Mouse (Mus musculus): ENCODE measurements at regions not wholly inside any gene's neighbourhood (a gene's known extent, or its start where the extent isn't known, plus 50 kb on each side); places are given as distances from the start of the nearest gene placed in this dataset.

DNA sequence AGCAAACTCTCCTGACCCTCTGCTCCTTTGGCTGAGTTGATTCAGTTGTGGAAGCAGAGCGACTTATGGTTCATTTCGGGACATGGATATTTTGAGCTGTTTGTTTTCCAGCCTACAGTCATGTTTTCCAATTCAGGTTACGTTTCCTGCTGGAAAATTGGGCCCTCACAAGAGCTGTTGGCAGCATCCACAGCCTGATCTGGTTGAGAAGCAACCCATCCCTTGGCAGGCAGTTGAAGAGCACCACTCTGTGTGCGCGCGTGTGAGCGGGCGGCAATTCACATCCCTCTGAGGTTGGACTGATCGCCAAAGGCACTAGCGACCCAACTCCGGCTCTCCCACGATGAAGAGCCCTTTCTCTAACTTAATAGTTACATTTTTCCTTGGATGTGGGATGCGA, 457.1 kb downstream of the Tmem38b start:
- DNase-seq = no peak
- intact Hi-C loops (cut with DNase I) = no loop called here

DNA sequence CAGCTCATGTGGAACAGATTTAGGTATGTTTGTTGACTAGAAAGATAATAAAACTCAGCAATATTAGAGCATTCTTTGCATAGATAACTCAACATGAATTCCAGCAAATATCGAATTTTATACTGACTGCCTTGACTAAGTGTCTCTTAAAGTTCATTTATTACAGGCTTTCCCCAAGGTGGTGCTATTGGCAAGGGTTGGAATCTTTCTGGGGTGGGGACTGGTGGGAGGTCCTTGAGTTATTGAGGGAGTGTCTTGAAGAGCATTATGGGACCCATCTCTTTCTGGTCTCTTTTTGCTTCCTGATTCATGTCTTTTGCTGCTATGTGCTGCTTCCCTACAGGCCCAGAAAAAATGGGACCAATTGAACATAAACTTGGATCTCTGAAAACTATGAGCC, 488.0 kb downstream of the Tmem38b start:
- intact Hi-C loops (cut with DNase I) = no loop called here
- DNase-seq = no peak

DNA sequence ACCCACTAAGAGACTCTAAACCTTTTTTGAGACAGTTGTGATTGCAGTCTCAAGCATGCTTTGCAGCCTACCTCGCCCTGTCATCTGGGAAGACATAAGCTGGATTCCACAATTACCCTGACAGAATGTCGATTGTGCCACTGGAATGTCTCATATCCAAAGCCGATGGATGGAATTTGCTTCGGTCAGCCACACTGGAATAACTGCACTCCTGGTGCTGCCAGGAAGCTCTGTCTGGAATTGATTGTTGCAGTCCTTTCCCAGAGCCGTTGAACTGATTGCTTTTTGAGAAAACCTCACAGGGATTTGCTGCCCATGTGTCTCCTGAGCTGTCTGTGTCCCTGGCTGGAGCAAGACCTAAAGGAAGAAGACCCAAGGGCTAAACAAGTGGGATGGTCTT, 499.0 kb downstream of the Tmem38b start:
- intact Hi-C loops (cut with DNase I) = no loop called here
- no peak for DNase-seq

DNA sequence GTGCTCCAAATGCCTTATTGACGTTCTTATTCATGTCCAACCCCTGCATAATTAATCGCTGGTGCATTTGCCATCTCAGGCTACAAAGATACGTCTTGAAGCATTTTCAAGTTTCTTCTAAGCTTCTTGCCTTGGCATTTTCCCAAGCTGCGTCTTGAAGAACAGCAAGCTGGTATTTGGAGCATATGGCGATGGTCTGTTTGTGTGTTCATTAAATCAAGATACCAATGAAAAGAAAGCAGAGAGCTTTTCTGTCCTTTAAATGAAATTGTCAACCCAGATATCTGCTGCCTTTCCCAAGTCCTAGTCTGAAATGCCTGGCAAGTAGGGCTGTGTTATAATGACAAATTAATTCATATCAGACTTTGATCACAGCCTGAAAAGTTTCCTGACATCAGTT, 502.4 kb downstream of the Tmem38b start:
- DNase-seq = no peak
- intact Hi-C loops (cut with DNase I) = no loop called here

DNA sequence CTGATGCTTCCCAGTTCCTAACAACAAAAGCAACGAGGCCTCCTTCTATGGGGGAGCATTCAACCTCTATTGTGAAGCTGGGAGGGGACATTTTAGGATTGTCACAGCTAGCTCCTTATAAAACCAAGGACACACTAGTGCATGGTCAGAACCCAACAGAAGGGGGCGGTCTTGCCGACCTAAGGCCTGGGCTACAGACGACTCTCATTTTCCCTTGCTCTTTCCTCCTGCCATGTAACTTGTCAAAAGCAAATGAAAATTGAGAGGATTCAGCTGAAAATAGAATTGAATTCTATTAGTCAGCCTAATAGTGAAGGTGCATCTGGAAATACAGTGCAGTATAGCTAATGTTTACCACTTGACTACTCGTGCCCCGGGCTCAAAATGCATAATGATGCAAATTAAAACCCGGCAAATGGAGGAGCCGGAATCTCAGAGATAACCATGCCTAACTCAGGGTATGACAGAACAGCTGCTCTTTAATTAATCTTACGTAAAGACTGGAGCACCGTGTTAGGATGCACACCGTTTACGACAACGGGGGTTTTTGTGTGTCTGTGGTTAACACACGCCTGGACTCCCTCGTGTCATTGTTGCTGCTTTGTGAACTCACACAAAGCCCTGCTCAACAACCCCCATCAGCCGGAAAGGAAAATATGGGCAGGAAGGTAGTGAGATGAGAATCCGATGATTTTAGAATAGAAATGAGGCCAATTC, 503.0 kb downstream of the Tmem38b start:
- no peak for DNase-seq
- intact Hi-C loops (cut with DNase I) = no loop called here

DNA sequence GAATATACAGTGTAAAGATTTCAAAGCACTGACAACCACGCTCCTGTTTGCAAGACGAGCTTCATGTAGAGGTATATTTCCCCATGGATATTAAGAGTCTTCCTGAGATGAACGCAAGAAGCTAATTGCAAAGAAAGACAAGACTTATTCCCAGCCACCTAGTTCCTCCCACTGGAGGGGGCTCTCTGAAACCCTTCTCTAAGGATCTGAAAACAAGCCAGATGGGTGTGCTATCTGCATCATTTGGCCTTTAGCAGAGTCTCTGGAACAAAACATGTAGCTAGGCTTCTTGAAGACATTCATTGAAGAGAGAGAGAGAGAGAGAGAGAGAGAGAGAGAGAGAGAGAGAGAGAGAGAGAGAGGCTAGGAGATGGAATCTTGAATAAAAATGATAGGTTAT, 504.8 kb downstream of the Tmem38b start:
- DNase-seq = no peak
- intact Hi-C loops (cut with DNase I) = no loop called here

DNA sequence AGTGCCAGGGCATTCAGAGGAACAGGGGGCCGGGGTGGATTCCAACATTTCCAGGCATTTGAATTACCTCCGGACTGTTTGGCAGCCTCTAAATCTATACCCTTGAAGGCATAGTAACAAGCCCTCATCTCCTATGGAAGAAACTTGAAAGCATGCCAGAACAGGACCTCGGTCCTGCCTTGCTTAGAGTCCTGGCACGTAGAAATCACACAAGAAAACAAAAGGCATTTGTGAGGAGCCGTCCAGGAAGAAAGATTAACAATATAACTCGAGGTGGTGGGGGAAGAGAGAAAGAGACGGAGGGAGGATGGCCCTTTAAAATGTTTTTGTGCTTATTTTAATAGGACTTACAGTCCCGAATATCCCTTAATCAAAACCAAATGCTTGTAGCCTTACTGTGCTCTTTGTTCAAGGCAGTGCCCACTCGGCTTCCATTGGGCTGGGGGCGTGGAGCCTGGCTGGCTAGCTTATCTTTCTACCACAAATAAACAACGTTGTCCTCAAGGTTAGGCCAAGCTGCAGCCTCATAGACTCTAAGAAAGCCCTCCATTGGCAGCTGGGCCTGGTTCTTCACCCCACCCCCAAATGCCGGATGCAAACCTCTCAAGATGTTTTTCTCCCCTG, 505.9 kb downstream of the Tmem38b start:
- no peak for DNase-seq
- intact Hi-C loops (cut with DNase I) = no loop called here

DNA sequence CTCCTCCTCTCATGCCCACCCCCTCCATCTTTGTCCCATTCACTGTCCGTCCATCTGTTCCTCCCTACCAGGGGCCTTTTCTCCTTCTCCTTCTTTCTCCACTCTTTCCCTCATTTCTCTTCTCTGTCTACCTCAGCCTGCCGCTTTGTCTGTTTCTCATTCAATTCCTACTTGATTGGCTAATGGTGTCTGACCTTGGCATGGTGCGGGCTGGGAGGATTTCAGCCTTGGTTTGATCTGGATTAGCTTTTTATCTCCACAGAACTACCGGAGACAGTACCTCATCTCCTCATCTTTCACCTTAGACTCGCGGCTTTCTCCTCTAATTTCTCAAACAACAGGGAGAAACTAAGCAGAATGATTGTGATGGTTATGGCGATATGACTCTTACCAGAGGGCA, 506.4 kb downstream of the Tmem38b start:
- intact Hi-C loops (cut with DNase I) = no loop called here

DNA sequence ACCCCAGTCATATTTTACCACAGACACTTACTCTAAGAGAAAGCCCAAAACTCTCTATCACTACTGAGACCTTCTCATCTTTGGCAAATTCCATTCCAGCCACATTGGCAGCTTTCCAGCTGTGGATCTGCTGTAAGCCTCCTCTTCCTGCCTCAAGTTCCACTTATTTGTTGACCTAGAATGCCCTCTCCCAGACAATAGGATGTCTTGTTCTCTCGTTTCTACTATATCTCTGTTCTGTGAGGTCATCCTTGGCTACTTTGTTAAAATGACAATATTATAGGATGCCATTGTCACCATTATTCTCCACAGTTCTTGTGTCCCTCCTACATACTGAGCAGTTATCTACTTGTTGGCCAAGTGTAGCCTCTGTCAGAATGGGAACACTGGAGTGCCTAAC, 512.7 kb downstream of the Tmem38b start:
- intact Hi-C loops (cut with DNase I) = no loop called here
- DNase-seq = peak in 1 of 2 experiments; percentile 33

More for the DNA sequence above, 506.4 kb downstream of the Tmem38b start:
- no peak for DNase-seq

DNA sequence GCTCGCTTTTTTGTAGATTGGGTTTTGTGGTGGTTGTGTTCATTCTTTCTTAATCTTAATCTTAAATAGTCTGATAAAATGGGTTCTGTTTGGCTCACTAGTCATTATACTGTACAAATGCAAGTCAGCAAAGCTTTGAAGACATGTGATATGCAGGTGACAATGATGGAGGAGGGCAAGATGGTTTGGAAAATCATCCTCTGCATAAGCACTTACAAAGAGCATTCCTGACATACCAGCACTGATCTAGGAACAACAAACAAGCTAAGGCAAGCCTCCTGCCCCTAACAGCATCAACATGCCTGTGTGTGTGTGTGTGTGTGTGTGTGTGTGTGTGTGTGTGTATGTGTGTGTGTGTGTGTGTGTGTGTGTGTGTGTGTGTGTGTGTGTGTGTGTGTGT, 514.3 kb downstream of the Tmem38b start:
- intact Hi-C loops (cut with DNase I) = no loop called here
- no peak for DNase-seq

DNA sequence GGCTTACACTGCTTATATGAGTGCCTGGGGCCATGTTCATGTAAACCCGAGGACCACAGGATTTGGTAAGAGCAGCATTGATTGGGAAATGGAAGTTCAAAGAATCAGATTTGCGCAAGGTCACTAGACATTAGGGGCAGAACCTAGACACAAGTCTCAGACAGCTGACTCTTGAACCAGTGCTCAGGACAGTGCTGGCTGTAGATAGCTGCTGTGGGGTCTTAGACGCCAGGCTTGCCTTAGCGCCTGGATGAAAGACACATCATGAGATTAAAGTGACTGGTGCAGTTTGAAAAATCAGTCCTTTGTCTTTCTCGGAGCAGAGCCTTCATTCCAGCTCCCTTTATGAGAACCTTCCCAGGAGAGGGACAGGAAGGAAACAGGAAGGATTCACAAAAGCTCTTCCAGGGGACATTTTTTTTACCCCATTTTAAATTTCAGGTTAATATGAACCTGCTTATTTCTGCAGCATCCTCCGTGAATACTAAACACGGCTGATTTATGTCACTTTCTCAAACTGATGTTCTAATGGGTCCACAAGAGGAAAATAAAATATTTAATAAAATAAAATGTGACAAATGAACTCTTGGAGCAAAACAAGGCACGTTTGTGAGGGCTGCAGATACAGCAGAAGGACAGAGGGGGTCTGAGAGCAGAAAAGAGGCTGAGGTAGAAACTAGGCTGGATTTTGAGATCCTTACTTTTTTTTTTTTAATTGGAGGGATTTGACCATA, 528.0 kb downstream of the Tmem38b start:
- intact Hi-C loops (cut with DNase I) = no loop called here
- DNase-seq = no peak

DNA sequence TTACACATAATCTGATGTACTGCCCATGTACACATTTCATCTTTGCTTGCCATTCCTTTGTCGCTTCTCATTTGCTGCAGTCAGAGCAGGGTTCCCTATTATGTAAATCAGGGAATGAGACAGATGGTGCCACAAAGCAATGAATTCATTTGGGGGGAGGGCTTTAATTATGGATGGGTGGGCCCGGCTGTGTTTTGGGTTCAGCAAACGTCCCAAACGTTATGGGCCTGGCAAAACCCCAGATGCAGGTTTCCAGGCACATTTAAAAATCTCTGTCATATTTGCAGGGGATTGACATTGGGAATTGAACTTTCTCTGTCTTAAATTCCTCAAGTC, 528.5 kb downstream of the Tmem38b start:
- intact Hi-C loops (cut with DNase I) = no loop called here

DNA sequence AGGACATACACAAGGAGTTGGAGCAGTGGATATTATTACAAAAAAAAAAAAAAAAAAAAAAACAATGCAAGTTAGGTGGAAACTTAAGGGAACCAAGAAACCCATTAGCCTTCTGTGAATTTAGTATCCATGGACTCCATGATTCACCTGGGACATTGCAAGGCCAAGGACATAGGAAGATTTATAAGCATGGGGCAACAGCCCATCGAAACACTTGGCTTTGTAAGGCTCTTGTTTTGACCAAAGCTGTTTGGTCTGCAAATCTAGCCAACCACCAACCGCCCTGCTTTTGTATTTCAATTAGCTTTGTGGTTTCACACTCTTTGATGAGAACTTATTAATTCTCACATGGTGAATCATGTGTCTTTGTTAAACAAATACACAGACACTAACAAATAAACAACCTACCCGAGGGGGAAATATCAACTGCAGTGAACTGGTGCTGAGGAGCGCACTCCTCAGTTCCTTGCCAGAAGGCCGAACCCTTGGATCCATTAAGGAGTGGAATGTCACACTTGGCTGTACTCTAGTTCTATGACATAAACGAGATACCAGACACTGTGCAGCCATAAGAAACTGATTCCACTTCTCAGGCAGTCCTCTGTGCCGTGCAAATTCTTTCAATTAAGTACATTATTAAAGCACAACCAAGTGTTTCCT, 529.7 kb downstream of the Tmem38b start:
- intact Hi-C loops (cut with DNase I) = no loop called here
- peak in 1 of 2 experiments; percentile 17 for DNase-seq

More for the DNA sequence above, 528.5 kb downstream of the Tmem38b start:
- DNase-seq = no peak

DNA sequence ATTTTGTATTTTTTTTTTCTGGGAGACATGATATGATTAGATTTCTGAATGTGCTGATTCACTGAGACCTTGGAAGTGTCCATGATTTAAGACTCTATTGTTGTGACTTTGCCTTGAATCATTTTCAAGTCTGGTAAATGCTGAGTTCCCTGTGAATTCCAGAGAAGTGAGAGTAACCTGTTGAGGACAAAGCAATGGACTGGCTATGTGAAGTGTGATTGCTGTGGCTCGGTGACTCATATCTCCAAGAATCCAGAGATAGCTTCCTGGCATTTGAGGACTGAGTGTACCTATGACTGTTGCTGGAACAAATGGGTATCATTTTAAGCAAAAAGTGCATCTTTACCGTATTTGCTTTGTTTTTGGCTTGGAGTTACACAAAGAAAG, 530.2 kb downstream of the Tmem38b start:
- intact Hi-C loops (cut with DNase I) = no loop called here
- DNase-seq = no peak

DNA sequence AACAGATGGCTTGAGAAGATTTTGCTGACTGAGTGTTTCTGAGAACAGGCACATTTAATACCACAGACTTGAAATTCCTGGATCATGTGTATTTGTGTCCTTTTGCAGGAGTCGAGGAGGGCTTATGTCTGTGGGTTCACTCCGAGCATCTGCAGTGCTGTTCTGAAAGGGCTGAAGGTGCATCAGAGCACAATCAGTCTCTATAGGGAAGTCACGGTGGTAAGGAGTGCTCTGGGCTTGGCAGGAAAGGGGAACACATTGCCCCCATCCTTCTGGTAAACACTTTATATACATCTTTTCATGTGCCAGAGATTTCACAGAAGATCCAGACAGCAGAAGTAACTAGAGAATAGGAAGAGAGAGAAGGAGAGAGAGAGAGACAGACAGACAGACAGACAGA, 545.1 kb downstream of the Tmem38b start:
- intact Hi-C loops (cut with DNase I) = no loop called here
- no peak for DNase-seq

DNA sequence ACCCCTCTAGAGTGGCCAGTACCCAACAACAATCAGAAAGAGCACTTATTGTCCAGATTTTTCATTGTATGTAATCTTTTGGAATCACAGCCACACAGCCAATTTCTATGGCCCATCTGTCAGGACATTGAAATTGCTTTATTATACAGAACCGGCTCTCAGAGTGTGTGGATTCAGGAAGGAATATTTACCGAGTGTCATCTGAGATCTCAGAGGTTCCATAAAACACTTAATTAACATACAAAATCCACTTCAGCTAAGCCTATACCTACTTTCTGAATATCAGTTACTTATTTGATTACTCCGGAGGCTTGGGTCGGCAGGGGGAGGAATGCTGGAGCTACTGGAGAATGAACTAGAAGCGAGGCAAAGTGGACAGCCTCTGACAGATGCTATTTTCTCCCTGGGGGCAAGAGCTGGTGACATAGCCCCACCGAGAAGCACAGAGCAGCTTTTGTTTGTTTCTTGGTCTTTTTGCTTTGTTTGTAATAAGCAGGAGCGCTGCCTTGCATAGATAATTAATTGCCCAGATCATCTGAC, 545.6 kb downstream of the Tmem38b start:
- no peak for DNase-seq
- intact Hi-C loops (cut with DNase I) = no loop called here

DNA sequence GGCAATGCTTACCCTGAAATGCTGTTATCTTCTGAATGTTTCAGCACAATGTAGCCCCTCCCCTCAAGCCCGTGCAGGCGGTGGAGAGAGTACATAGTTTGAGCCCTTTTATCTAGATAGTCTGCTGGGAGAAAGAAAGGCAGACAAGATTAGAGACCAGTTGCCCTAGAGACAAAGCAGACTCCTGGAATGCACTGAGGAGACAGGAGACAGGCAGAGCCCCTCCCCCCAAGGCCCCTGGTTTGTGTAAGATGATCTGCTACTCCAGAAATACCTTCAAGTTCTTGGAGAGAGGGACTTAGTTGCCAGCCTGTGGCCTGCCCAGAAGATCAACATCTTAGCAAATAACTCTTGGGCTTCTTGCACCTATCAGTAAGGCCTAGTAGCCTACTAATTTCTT, 547.8 kb downstream of the Tmem38b start:
- intact Hi-C loops (cut with DNase I) = no loop called here
- no peak for DNase-seq

DNA sequence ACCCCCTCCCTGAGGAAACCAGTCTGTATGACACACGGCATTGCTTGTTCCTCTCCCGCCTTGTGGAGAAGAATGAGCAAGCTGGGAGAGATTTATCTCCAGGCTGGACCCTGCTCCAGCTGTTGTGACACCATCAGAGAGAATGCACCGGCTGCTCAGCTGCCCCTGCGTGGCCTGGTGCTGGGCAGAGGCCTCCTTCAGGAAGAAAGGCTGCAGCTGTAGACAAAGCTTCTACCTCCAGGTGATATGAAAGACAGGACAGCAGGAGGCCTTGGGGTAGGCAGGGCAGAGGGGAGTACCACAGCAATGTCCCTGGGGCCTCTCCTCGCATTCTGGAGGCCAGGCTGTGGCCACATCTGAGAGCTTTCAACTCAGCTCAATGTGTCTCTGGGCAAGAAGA, 548.6 kb downstream of the Tmem38b start:
- DNase-seq = no peak
- intact Hi-C loops (cut with DNase I) = no loop called here

DNA sequence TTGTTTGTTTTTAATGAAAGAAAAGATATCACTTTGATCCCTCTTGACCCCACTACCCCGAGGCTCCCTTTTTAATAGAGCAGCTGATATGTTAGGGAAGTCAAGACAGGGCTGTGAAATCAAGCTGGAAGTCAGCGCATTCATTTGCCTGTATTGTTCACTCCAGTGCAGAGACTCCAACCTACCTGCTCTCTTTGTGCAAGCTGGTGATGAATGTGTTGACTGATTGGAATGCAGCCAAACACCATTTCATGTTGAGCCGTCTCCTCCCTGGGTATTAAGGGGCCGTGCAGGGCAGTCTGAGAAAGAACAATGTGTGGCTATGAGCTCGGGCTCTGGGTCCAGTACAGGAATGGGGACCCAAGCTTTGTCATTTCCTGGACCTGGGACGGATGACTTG, 557.4 kb upstream of the Zfp462 start:
- no peak for DNase-seq
- intact Hi-C loops (cut with DNase I) = no loop called here

DNA sequence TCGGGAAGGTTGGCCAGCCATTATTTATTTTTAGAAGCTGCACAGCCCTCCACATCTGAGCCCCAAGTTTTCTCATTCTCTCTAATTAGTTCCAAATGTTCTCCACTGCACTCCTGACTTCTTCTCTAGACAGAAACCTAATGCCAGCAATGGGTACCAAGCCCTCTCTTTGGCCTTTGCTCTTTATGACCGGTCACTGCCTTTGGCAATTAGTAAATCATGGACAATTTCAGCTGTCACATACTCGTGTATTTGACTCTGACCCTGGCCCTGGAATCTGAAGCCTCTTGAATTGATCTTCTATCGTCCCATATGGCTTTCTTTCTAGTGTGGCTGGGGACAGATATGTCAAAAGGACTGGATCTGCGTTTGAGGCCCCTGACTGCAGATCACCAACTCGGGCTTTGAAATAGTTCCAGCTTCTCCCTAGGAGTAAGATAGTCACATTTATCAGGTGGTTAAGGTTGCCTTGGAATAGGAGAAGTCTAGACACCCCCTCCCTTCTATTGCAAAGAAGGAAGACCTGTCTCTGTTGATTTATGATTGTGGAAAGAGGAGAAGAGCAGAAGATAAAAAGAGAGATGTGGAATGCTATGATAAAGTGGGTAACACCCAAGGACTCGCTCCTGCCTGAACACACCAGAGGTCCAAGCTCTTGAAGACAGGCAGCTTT, 553.2 kb upstream of the Zfp462 start:
- intact Hi-C loops (cut with DNase I) = no loop called here
- DNase-seq = no peak

DNA sequence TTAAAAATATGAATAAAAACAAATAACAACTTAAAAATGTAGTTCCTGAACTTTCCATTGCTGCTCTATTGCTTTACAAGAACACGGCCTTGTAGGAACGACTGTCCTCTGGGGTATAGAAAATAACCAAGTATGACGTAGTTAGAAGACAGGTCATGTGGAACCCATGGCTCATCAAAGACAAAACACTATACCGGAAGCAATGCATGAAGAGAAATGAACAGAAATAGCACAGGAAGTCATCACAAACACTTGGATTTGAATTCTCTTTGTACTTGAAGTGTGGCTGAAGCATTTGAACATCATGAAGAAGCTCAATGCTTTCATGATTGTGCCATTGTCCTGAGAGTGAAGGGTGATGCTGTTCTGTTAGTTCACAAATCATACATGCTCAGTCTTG, 538.7 kb upstream of the Zfp462 start:
- no peak for DNase-seq
- intact Hi-C loops (cut with DNase I) = no loop called here

Measured in heart, postnatal 10 days (tissue).